Mouse (Mus musculus) heart, adult 11 months (tissue): ENCODE measurements at regions not wholly inside any gene's neighbourhood (a gene's known extent, or its start where the extent isn't known, plus 50 kb on each side); places are given as distances from the start of the nearest gene placed in this dataset.
"Not testable (repeated sequence)": the region's sequence is repeated elsewhere in the genome, so short reads cannot be mapped to it uniquely, and the experiment has no call there.

Source experiments
- DNase-seq: peaks from one replicate; pipeline ENCODE4 v3.0.0; 2022

- DNase-seq: no peak
Observed at GRCm38 (mm10) chr8:42442786-42443185, 698.5 kb downstream of the Triml1 start.

GRCm38 (mm10) chr8:42402632-42403031 lies 738.7 kb downstream of the Triml1 start:
- DNase-seq: no peak

GRCm38 (mm10) chr8:42396886-42397285 lies 744.4 kb downstream of the Triml1 start:
- no peak for DNase-seq

- DNase-seq: no peak
Observed at GRCm38 (mm10) chr8:42388816-42389215, 752.5 kb downstream of the Triml1 start.

GRCm38 (mm10) chr8:42348073-42348603 lies 793.1 kb downstream of the Triml1 start:
- DNase-seq: no peak

GRCm38 (mm10) chr8:42334708-42335107 lies 806.6 kb downstream of the Triml1 start:
- DNase-seq: peak; percentile 82

- DNase-seq: no peak
Observed at GRCm38 (mm10) chr8:42324663-42325062, 816.6 kb downstream of the Triml1 start.

- DNase-seq: peak; percentile 75
Observed at GRCm38 (mm10) chr8:42322862-42323261, 818.4 kb downstream of the Triml1 start.

GRCm38 (mm10) chr8:42311060-42311459 lies 830.2 kb downstream of the Triml1 start:
- DNase-seq: no peak

GRCm38 (mm10) chr8:42291392-42291791 lies 849.9 kb downstream of the Triml1 start:
- no peak for DNase-seq

- no peak for DNase-seq
Observed at GRCm38 (mm10) chr8:42282011-42282410, 859.3 kb downstream of the Triml1 start.

GRCm38 (mm10) chr8:42253358-42253757 lies 836.5 kb upstream of the Frg1 start:
- no peak for DNase-seq

GRCm38 (mm10) chr8:42242321-42242720 lies 825.4 kb upstream of the Frg1 start:
- not testable (repeated sequence) for DNase-seq

- no peak for DNase-seq
Observed at GRCm38 (mm10) chr8:42219857-42220600, 803.2 kb upstream of the Frg1 start.

- no peak for DNase-seq
Observed at GRCm38 (mm10) chr8:42210943-42211342, 794.1 kb upstream of the Frg1 start.

GRCm38 (mm10) chr8:42209989-42210388 lies 793.1 kb upstream of the Frg1 start:
- DNase-seq: no peak

GRCm38 (mm10) chr8:42197257-42197656 lies 780.4 kb upstream of the Frg1 start:
- DNase-seq: no peak

- no peak for DNase-seq
Observed at GRCm38 (mm10) chr8:42193902-42194550, 777.2 kb upstream of the Frg1 start.

GRCm38 (mm10) chr8:42187083-42187482 lies 770.2 kb upstream of the Frg1 start:
- DNase-seq: no peak

- DNase-seq: no peak
Observed at GRCm38 (mm10) chr8:42183288-42183878, 766.5 kb upstream of the Frg1 start.

GRCm38 (mm10) chr8:42162441-42162840 lies 745.6 kb upstream of the Frg1 start:
- no peak for DNase-seq

GRCm38 (mm10) chr8:42157006-42157405 lies 740.1 kb upstream of the Frg1 start:
- DNase-seq: no peak

- no peak for DNase-seq
Observed at GRCm38 (mm10) chr8:42156588-42156987, 739.7 kb upstream of the Frg1 start.

GRCm38 (mm10) chr8:42144685-42145084 lies 727.8 kb upstream of the Frg1 start:
- DNase-seq: peak; percentile 82
